Mouse (Mus musculus) natural killer cell, adult 2 months (primary cell): ENCODE data around the gene Slc25a13.
A peak's percentile ranks its signal among the peaks of the same experiment; 100 is the strongest.

Experiments used
- DNase-seq, 2 experiments: peaks; one replicate each; pipeline ENCODE4 v3.0.0; 2022; ENCODE audit warnings: low spot score in 2 of 2

Gene Slc25a13

DNA sequence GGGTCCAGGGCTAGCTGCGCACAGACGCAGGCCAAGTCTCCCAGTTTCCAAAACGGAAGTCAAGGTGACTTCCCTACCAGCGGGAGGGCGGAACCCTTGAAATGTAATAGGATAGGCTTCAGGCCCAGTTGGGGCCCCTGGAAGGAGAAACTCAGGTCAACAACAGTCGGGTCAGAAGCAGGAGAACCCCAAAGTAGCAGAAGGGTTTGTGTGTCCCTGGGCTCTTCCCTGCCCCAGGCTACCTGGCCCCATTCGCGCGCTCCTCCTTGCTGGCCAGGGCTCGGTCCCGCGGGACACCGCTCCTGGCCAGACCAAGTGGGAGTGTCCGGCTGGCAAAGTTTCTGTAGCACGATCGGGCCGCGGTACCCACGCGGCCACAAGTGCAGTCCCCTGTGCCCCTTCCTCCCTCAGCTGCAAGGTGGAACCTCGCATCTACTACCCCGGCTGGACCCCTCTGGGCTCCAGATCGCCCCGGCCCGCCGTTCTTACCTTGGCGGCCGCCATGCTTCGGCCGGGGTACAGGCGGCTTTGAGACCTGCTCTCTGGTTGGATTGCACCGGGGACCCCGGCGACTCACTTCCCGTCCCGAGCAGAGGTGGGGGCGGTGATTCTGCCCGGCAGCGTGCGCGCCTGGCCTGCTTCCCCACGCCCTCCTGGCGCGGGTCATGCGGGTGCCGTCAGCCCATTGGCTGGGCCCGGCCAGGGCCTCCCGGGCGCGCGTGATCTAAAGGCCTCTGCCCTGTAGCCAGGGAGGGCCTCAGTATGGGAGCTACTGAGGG lies at the start of gene Slc25a13:
TSS of gene Slc25a13 (minus strand) at position 667 of the 779 bp plus-strand sequence.
- peak; percentile 42 to 58 for DNase-seq

DNA sequence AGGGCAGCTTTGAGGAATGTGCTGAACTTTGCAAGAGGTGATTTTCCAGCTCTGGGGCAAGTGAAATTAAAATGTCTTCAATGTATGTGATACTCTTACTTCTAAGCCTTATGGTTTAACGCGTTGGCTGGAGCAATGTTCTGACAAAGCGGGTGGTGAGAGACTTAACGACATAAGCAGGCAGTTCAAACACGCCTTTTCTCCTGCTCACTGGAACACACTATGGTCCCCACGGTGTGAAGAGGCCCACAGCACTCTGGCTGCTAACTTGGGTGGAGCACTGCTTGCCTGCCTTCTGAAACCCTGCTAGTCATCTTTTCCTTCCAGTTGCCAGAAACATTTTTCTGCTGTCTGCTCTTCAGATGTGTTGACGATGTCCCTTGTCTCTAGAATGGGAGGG lies 48.8 kb upstream of the Slc25a13 start:
- DNase-seq: no peak

DNA sequence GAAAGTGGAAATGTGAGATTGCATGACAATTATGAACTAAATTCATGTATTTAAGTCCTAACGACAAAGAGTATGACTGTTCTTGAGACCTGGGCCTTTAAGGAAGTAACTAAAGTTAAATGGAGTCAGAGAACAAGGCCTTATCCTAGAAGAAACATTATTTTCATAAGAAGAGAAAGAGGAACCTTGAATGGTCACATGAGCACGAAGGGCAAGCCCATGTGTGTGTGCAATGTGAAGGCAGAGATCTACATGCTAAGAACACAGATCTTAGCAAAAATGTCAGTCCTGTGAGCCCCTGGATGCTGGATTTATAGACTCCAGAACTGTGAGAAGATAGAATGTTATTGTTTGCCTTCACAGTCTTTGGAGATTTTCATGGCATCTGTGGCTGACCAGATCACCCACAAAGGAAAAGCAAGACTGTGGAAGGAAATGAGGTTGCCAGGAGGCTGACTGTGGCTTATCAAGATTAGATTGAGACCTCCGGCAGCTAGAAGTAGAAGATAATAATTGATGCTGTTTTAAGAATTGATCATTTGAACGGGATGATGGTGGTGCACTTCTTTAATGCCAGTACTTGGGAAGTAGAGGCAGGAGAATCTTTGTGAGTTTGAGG lies 46.4 kb upstream of the Slc25a13 start:
- no peak for DNase-seq

DNA sequence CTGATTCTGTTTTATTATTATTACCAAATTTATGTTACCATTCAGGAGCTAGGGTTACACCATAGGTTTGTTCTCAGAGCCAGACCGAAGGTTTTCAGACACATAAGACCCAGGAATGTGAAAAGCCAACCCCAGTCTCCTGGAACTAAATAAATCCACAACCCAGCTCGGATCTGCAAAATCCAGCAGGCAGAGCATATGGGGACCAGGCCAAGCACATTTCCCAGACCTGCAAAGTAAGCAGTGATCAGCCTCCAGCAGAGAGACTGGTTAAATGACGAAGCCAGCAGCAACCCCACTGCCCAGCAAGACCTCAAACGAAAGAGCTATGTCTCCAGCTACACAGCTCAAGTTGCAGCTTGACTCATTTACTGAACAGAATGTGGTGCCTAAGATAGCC lies 43.9 kb upstream of the Slc25a13 start:
- DNase-seq: no peak

DNA sequence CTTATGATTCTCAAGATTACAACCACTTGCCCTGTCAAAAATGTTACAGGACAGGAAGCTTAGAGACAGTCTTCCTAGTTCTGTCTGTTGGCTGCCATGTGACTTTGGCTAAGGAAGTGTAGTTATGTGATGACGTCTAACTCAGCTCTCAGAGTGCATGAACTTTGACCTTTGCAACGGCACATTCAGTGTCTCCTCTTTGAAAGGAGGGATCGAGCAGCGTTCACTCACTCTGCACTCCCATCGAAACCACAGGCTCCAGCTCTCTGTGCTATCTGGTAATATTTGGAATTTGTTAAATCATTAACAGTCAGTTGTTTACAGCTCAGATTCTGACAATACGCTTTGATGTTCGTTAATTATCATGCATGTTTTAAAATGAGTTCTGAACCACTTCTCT lies 31.5 kb upstream of the Slc25a13 start:
- DNase-seq: no peak

DNA sequence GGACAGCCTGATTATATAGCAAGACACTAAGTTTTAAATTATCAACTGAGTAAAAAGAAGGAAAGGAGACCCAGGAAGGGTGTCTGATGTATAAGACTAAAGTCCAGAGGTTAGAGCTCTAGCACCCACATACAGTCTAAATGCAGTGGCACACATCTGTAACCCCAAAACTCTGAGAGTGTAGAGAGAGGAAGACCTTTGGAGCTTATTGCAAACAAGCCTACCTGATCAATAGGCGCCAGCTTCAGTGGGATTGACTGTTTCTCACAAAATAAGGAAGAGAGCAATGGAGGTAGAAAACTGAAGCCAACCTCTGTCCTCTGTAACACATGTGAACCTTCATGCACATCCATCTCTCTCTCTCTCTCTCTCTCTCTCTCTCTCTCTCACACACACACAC lies 26.9 kb upstream of the Slc25a13 start:
- DNase-seq: no peak

DNA sequence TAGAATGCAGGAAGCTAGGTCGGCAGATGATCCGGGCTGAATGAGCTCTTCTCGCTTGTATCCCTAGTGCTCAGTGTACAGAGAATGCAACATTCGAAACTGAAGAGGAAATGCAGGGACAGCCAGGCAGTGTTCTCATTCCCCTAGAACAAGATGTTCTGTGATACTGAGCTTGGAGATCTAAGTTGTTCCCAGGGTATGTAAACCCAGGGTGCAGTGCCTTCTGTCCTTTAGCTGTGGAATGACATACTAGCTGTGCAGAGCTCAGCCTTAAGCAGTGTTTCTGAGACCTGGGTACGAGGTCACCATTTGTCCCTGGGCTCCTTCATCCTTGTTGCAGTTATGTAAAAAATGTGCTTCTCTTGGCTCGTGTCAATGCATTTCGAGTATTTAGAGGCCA lies 25.1 kb upstream of the Slc25a13 start:
- no peak for DNase-seq

DNA sequence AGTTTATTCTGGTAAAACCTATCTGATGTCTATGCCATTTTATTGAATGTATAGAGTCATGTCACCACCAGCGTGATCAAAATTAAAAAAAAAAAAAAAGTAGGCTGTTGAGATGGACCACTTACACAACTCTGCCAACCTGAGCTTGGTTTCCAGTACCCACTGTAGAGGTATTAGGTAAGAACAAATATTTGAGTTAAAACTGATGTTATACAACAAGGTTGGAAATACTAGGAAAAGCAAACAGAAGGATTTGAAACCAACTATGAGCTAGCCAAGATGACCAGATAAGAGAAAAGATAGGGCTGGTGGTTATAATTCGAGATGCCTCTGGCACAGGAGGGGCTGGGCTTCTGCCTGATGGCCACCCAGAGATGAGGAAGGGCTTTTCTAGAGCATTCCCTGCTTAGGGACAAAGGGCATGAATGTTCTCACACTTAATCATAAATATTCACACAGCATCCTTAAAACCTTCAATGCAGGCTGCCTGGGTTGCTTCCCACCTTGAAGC lies 19.9 kb upstream of the Slc25a13 start:
- no peak for DNase-seq

DNA sequence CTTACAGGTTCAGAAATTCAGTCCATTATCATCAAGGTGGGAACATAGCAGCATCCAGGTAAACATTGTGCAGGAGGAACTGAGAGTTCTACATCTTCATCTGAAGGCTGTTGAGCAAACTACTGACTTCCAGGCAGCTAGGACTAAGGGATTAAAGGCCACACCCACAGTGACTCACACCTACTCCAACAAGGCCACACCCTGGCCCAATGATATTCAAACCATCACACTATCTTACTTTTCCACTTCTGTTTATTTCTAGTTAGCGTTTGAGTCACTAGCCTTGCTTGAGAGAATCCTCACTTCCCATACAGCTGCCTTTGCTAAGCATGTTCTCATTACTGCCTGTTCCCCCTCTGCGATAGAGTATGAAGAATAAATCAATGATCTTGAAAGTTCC lies 13.3 kb upstream of the Slc25a13 start:
- no peak for DNase-seq

DNA sequence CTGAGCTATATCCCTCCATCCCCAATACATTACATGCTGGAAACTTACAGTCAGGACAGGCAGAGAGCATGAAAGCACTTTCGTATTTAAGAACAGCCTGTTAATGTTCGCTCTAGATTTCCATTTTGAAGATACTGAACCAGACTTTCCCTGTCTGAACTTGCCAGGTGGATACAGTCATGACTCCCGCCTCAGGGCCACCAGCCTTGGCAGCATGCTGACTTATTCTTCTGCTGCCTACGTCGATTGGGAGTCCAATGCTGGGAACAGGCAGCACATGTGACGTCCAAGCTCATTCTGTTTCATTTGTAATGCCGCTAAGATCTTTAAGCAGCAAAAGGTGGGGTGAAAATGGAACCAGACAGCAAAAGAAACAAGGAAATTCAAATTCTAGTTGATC lies 5.7 kb upstream of the Slc25a13 start:
- DNase-seq: no peak

DNA sequence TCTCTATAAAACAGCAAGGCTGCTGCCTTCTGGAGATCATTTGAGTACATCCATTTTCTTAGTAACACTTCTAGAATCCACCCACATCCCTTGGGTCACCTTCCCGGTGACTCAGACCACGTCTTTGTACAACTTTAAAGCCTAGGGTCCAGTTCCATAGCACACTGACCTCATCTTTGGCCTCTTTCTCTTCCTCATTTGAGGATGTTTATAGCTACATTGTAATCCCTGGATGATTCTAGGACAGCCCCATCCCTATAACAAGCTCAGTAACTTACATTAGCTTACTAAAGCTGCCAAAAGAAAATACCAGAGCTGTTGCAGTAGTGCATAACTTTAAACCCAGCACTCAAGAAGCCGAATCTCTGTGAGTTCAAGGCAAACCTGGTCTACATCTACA lies 3.6 kb upstream of the Slc25a13 start:
- DNase-seq: no peak

DNA sequence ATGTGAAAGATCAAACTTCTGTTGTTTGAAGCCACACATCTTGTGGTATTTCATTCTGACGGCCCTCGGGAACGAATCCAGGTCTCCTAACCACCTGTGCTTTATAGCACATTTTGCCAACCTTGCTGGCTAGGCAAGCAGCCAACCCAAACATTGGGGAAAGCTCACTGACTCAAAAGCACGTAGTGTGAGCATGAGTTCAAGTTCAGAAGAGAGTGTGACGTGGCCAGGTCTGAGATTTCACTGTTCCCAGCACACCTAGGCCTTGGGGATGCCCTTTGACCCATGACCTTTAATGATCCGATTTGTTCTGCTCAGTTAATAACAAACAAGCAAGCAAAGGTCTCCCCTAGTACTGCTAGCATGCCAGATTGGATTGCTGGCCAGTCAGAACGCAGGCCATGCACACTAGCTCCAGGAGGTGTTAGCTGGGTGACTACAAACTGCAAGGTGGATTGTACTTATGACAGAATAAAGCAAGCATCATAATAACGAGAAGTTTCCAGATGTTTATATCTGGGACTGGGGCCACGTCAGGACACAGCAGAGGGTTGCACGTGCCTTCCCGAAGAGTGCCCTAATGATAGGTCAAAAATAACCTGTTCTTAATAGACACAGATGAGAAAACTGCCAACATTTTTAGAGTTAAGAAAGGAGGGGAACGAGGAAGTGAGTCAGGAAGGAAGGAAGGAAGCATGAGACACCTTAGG lies 2.8 kb upstream of the Slc25a13 start:
- DNase-seq: no peak

DNA sequence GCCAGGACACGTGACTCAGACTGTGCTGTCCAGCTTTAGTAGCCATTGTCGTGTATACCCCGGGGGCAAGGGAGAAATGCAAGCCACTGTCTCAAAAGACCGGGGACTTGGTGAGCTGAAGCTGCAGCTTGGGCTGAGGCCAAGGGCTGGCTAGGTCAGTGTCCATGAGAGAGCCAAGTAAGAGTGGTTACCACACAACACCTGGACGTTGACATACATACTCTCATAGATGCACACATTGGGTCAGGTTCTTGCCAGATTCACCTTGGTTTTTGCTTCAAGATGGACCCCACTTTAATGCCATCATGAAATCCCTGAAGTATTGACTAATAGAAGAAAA lies 283 bp upstream of the Slc25a13 start:
- DNase-seq: no peak

DNA sequence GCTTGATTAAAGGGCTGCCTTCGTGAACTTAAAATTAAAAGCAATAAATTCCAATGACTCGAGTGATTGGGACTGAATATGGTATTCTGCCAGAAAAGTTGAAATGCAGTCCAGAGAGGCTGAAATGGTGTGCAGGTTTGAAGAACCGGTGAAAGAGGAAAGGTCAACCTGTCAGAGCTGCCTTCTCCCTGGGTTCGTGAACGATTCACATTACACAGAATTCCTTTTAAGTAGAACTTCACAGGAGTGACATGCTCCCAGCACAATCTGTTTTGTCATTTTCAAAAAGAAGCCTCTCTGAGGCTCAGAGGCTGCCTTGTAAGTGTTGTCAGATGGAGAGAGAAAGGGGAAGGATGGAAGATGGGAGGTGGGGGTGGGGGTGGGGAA lies 860 bp downstream of the Slc25a13 start:
- DNase-seq: no peak

DNA sequence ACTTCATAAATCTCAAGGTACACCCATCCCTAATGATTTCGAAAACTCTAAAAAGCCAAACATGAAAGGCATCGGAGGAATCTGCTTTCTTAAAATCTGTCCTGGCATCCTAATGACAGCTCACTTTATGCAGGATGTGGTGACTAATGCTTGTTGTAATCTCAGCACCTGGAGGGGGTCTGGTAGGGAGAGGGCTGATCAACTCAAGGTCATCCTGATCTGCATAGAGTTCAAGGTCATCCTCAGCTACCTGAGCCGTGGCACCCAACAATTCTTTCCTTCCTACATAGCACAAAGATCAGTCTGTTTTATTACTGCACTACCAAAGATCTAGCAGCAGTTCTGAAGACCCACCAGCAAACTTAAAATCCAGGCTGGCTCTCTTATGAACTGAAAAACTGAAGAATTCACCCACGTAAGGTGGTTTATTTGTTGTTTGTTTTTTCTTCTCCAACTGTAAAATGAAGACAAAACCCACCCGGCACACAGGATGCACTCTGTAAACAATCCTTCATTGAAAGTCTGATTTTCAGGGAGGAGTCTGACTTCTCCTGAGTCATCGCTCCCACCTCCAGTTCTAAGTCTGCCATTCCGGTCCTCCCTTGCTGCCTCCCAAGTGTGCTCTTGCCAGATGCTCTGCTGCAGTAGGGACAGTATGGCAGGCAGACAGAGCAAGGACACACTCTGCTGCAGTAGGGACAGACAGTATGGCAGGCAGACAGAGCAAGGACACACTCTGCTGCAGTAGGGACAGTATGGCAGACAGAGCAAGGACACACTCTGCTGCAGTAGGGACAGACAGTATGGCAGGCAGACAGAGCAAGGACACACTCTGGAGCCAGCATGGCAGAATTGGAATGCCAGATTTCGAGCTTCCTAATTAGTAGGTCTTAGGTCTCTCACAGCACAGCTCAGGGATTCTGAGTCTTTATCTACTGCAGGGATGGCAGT lies 4.3 kb downstream of the Slc25a13 start:
- no peak for DNase-seq

DNA sequence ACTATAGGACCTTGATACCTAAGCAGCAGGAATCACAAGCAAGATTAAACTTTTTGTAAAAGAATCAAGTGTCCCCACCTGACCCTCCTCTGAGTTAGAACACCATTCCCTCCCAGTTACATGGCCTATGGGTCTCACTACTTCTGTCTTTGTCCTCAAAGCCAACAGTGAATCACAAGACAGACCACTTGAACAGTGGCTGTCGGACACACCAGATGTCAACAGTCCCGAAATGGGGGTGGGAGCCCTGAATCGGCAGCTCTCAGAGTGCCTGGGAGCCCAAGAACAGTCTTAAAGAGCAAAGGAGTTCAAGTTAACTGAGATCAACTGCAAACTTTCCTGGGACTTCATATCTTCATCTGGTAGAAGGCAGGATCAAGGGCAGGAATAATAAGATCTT lies 5.0 kb downstream of the Slc25a13 start:
- DNase-seq: no peak

DNA sequence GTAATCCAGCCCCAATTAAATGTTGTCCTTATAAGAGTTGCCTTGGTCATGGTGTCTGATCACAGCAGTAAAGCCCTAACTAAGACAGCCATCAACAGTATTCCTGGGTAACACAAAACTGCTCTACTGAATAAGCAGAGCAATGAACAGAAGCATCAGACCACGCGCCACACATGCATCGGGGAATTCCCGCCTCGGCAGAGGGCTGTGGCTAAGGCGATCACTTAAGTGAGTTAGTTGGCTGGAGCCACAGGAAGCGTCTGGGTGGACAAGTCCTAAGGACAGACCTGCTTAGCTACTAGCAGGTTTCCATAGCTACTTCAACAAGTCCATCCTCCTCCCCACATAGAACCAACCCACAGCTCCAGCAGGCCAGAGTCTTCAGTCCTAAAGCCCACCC lies 6.3 kb downstream of the Slc25a13 start:
- no peak for DNase-seq

DNA sequence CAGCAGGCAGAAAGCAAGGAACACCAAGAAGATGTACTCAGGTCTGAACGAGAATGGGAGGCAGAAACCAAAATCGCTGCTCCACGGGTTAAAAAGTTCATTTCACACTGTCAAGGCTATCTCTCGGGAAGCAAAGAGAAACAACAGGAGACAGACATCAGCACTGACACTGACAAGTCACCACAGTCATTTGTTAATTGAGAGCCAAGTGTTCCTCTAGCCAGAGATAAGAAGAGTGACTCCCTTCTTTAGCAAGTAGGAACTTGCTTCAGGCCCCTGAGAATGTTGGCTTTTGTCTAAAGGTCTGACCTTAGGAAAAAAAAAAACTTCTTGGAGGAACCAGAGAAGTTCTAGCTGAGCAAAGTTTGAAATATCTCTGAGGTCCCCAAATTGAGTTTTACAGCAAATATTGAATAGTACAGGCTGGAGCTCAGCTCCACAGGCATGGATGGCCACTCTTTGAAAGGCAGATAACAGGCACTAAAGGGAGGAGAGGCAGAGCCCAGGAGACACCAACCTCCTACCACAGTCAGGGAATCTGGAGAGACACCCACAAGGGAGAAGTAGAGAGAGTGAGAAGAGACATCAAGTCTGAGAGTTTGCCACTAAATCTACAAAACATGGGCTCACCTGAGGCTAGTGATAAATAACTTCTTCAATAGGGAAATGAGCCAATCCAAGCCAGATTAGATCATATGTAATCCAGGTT lies 8.5 kb downstream of the Slc25a13 start:
- no peak for DNase-seq

DNA sequence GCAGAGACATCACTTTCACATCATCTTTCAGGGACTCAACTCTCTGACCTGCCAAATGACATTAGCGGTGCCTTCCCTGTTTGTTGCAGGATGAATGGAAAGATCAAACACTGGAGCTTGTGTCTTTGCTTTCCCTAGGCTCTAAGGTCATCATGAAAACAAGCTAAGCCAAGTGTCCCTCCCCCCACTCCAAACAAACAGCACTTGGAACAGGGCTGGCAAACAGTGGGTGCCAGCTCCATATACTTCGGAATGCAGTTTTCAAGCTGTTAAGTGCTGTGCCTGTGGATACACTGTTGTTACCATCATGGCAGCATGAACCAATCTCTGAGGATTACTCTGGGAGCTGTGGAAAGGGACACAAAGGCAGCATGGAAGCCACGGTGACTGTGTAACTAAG lies 9.1 kb downstream of the Slc25a13 start:
- no peak for DNase-seq

DNA sequence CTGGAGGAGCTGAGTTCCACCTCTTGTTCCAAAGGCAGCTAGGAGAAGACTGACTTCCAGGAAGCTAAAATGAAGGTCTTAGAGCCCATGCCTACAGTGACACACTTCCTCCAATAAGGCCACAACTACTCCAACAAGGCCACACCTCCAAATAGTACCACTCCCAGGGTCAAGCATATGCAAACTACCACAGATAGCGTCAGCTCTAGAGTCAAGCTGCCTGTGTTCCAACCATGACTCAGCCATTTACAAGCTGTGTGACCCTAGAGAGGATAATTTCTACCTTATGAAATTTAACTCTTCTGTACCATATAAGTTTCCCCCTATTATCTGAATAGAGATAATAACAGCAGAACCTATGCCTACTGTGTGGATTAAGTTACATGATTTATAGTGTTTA lies 9.6 kb downstream of the Slc25a13 start:
- DNase-seq: no peak

DNA sequence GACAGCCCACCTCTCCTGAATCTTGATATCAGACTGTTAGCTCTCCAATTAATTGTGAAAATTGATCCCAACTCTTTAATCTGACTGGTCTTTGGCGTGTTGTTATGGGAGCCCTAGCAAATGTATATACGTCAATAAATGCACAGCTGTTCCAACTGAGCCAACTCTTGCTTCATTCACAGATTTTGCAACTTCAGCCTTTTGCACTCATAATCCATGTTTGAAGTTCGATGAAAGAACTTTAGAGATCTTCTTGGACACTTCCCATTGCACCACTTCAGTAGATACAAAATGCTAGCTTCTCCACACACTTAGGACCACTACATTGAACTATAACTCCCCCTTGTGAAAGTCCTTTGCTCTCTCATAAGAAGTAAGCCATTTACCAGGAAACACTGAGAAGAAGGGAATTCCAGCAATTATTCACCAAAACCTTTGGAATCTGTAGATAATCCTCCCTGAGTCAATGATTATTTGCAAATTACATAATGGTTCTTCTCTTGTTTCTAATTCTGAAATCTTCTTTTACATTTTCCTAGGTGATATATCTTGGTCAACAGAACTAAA lies 11.3 kb downstream of the Slc25a13 start:
- DNase-seq: no peak
